Mouse (Mus musculus) frontal cortex, adult 2 months (tissue): ENCODE measurements around the gene Arglu1. TPM values are rescaled to one million over a fixed set of nuclear protein-coding genes. Genes with fewer than 3 reads are reported as not detected.

Experiments
- DNase-seq, 2 experiments: peaks; one replicate each; pipeline ENCODE4 v3.0.0; 2022; ENCODE audit warnings: low spot score in 1 of 2; ENCODE audit errors: extremely low spot score in 1 of 2
- polyA plus RNA-seq: library from polyadenylated mRNA; depleted of rRNA; stranded (reverse); fragments of >200 nt; gene quantifications from 2 replicates; pipeline ENCODE4 v1.2.3, GENCODE M21; 2012; rRNA removed

The Arglu1 gene
- polyA plus RNA-seq, result 168 and 212 TPM in 2 replicates

DNA sequence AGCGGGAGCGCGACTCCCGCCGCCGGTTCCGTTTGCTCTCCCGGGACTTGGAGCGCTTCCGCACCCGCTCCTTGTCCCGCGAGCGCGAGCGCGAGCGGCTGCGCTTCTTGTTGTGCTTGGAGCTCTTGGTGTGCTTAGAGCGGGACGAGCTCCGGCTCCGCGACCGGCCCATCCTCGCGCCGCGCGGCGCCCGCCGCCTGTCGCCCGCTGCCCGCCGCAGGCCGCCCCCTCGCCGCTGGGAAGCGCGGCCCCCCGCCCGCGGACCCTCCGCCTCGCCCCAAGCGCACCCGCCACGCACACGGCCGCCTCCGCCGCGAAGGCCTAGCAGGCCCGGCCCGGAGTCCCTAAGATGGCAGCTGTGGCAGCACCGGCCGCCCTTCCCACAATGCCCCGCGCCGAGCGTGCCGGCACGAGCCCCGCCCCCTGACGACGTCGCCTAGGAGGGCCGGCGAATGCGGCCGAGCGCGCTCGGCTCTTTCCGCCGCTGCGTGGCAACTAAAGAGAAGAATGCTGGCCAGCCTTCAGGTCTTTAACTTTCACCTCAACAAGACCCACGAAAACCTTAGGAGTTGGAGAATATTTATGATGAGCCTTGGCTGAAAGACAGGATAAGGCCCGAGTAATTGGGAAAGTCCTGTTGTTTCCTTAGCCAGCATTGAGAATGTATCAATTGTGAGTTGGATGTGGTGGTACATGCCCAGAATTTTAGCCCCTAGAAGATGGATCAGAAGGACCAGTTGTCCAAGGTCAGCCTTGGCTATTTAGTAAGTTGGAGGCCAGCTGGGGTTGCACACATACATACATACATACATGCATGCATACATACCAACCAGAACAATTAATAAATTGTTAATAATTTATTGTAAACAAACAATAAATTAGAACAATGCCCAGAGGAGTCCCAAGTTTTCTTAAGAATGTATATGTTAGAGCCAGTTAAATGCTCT is at the start of gene Arglu1:
Arglu1 (minus strand) TSS at position 376 of the 947 bp plus-strand sequence.
- peak; percentile 87 to 96 for DNase-seq

DNA sequence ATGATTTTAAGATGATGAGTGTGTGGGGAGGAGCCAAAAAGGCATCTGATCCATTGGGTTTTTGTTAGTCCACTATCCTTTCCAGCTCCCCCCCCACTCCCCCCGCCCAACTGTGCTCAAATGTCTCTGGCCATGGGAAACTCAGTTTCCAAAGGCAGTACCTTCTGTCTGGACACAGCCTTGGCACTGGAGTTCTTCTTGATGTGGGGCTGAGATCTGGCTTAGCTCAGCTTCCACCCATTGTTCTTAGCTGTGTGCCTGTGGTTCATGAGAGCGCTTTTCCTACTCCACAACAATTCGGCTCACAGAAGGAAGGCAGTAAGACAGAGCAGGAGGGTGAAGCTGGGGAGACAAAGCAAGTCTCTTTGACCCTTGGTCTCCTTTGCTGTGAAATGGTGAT is 47.0 kb upstream of the Arglu1 start:
- DNase-seq, result no peak

DNA sequence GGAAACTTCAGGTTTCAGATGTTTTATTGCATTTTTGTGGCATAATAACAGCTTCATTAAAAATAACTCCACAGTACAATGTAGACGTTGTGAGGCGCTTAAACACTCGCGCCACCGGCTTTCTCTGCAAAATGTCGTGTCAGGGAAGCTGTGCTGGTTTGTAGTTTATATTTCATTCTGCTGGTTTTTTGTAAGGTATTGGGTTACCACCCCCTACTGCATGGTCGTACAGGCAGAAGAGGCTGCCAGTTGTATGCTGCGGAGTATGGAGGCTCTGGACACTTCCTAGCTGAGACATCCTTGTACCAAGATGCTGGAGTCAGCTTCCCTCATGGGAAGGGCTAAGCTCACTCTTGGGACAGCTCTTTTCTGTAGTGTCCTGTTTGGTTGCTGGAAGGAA is 46.5 kb upstream of the Arglu1 start:
- no peak for DNase-seq

DNA sequence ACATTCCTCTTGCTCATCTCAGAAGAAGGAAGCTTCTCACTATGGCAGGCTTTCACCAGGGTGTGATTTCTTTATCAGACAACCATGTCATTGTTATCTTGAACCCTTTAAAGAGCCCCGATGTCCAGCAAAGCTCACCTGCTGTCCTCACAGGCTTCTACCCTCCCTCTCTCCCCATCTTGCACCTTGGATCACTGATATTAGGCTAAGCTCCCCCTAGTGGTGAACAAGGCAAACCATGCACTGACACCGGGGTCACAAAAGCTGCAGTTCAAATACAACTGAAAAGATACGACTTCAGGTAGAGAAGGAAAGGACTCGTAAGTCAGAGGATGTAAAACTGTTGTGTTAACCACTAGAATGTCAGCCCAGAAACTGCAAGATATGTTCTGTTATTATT is 43.5 kb upstream of the Arglu1 start:
- peak in 1 of 2 experiments; percentile 12 for DNase-seq

DNA sequence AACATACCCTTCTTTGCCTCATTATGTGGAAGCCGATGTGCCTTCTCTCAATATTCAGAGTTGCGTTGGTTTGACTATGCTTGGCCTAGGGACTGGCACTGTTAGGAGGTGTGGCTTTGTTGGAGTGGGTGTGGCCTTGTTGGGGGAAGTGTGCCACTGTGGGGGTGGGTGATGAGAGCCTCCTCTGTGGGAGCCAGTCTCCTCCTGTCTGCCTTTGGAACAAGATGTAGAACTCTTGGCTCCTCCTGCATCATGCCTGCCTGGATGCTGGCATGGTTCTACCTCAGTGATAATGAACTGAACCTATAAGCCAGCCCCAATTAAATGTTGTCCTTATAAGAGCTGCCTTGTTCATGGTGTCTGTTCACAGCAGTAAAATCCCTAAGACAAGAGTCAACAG is 38.3 kb upstream of the Arglu1 start:
- DNase-seq, result no peak

DNA sequence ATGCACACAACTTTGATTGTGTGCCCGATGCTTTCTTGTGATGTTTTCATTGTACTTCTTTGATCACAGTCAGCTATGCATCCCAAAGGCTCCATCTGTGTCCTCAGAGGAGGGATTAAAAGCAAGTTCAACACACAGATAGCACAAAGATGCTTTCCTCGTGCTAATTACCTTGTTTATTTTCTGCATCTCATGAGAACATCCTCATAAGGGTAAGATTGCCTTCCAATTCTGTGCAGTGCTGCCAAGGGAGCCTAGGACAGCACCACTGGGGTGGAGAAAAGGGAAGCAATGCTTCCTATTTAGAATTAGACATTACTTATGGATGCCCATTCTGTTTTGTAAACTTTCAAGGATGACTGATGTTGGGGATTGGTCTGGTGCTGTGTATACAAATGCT is 36.2 kb upstream of the Arglu1 start:
- DNase-seq, result no peak

DNA sequence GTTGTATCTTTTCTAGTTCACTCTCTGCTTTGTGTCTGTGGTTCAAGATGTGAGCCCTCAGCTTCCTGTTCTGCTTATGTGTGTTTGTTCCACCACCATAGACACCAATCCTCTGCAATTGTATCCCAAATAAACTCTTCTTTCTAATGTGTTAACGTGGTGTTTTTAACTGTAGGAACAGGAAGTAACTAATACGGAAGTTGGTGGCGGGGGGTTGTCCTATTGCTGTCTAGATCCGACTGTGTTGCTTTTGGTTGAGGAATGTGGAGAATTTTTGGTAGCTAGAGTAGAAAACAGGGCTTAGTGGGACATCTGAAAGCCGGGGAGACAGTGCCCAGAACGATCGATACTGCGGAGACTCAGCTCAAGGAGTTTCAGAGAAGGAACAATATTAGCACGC is 14.5 kb upstream of the Arglu1 start:
- no peak for DNase-seq

DNA sequence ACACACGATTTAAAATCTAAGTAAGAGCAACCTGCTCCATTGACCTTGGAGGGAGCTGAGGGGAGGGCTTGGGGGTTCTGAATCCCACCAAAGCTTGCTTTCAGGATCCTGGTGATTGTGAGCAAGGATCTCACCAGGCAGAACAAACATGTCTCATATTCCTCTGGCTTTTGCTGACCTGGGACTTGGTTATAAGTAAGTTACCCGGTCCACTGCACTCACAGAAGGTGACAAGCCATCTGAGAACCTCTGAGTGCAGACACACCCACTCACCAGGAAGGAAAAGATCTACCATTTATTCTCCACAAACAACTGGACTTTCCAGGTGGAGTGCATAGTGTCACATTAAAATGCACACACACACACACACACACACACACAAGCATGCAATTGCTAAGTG is 13.3 kb upstream of the Arglu1 start:
- no peak for DNase-seq

DNA sequence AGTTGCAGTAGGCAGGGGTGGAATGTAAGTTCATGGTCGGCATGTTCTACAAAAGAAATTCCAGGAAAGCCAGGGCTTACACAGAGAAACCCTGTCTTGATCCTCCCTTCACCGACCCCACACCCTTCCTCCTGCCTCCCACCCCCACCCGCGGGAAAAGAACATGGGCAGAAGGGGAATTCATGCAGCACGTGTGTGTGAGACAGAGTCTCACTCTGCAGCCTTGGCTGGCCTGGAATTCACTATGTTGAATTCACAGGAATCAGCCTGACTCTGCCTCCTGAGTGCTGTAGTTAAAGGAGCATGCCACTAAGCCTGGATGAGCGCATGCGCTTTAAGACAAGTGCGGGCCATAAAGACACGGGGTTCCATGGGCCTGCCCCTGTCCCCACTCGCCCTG is 10.5 kb upstream of the Arglu1 start:
- no peak for DNase-seq

DNA sequence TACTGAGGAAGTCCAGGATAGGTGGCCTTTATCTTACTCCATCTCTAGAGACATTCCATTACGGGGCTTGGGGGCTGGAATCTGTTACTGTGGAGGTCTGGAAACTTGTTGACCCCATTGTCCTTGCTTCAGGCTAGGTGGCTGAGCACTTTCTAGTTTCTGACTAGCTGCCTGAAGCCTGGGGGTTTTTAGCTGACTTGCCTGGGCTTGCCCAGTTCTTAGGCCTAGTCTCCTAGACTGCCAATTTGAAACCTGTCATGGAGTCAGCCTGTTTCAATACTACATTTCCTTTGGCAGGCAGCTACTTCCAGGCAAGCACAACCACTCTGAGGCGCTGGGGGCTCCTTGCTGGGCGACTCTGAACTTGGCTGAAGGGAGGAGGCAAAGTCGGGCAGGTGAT is 9.9 kb upstream of the Arglu1 start:
- DNase-seq, result no peak

DNA sequence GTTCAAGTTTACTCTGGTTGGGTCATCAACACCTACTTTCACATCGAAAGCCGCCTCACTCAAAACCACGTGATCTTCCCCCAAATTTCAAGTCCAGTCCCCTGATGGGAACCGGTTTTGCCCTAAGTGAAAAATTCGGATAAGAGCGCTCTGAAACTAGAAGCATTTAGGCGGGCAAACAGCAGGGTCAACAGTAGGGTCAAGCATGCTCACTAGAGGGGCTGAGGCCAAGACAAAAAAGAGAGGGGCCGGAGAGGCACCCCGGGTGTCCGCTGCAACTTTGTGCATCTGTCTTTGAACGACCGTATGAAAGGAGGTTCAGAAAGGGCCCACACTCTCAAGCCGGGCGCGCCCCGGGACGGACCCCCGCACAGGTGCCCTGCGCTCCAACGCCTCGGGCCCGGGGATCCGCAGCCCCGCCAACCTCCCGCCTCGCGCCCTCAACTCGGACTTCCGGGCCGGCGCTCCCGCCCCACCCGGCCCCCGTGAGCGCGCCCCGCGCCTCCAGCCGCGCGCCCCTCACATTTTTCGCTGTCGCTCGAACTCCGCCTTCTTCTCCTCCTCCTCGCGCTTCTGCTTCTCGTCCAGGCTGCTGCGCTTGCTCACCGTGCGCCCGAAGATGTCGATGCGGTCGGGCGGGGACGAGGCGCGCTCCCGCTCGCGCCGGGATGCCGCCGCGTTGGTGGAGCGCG is 721 bp downstream of the Arglu1 start:
- DNase-seq, result peak in 1 of 2 experiments; percentile 67

DNA sequence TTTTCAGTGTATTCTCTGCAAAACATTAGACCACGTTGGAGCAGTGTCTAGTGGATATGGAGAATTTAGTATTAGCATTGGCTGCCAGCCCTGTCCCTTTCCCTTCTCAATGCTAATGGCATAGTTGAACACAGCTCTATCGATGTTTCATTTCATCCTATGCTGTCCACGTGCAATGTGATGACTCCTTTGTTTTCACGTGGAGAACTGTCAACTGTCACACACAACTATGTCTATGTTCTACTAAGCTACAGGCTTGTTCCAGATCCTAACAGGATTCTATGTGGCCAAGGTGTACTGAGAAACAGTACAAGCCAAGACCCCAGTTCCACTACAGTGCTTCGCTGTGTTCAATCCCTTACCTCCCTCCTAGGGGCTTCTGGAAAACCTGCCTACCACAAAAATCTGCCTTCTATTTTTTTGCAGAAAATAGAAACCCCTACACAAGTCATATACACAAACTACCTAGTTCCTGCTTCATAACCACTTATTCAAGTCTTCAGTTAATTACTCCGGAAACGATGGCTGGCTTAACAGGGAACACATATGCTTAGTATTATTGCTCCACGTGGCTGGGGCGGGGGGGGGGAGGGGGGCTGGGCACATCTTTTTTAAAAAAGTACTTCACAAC is 1.4 kb downstream of the Arglu1 start:
- no peak for DNase-seq

DNA sequence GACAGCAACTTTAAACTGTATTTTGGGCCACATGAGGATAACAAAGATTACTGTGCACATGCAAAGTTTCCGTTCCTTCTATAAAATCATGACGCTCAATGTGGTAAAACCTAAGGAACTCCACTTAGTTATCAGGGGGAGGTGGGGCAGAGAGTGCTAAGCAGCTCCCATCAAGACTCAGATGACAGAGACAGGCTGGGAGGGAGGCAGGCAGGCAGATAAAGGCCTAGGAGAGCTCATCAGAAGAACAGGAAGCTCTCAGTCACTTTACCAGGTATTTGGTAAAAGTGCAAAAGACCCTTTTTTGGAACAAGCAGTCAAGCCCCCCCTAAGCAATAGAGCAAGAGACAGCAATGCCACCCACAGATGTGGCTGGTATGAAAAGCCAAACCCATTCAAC is 4.8 kb downstream of the Arglu1 start:
- no peak for DNase-seq

DNA sequence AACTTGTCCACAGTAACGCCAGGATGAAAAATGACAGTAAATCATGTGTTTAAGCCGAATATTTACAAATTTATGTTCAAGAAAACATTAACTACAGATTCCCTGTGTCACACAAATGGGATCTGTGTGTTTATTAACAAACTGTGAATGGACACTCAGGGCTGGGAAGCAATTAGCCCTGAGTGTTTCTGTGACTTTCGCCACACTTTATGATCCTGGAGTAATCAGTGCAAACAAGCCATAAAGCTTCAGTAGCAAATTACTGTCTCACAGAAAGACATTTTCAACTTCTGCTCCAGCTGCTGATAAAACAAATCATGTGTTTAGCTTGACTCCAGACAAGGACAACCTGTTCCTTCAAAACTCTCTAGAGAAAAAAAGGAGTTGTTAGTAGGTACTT is 7.6 kb downstream of the Arglu1 start:
- no peak for DNase-seq

DNA sequence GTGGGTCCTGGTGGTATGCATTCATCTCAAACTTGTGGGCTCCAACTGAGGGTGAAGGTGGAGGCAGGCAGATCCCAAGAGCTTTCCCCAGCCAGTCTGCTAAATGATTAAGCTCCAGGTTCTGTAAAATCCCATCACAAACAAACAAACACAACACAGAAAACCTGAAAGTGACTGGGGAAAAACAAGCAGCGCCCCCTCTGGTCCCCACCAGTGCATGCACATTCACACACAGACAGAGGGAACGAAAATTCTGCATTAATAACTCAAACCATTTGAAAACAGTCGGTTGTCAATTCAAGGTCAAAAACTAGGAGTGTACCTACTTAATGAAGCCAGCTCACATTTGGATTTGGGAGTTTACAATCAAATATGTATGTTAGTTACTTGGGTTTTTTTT is 12.1 kb downstream of the Arglu1 start:
- no peak for DNase-seq

DNA sequence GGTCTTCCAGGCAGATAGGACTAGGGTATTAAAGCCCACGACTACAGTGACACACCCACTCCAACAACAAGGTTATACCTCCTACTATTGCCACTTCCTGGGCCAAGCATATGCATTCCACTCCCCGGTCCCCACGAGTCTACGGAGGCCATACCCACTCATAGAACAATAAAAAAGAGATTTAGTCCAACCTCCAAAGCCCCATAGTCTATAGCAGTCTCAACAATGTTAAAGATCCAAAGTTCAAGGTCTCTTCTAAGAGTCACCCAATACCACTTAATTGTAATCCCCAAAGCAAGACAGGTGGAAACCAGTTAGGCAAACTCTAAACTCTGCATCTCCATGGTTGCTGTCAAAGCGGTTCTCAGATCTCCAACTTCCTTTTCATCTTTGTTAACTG is 15.5 kb downstream of the Arglu1 start:
- no peak for DNase-seq

DNA sequence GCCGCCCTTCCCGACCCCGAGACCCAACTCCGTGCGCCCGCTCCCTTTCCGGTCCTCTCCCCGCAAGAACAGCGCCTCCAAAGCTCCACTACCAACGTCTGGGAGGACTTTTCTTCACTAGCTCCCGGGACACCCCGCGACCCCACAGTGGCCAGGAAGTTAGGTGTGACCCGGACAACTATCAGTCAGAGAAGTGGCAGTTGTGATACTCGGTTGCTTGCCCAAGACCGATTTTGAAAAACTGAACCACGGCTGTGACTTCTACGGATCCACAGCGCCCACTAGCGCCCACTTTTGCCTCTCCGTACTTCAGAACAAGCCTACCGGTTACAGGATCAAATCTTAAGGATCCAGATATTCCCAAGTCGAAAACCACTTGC is 28.6 kb downstream of the Arglu1 start:
- peak; percentile 84 to 97 for DNase-seq

DNA sequence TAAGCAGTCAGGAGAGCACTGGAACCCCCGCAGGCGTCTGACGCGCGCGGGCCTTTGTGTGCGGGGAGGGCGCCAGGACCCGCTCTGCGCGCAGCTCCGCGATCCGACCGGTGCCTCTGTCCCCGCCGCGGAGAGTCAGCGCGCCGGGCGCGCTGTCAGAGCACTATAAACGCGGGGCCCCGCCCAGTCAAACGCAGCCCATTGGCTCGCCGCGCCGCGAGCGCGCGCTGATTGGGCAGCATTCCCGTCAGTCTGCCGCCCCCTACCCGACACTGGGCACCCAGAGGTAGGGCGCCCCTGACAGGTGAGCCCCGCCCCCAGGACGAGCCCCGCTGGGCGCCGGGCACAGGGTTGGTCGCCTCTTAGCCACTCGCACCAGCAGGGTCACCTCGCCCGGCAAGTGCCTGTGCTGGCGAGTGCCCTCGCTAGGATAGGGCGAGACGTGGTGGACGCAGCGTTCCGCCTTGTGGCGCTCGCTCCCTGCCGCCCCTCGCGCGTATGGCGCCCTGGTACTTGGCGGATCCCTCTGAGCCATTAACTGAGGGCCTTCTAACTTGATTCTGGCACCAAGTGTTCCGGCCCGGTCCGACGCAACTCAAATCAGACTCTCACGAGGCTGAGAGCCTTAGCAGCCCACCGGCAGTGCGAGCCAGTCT is 29.1 kb downstream of the Arglu1 start, which contains the start of gene Efnb2:
Efnb2 (minus strand) TSS at position 140 of the 656 bp plus-strand sequence.
- peak; percentile 93 to 98 for DNase-seq

DNA sequence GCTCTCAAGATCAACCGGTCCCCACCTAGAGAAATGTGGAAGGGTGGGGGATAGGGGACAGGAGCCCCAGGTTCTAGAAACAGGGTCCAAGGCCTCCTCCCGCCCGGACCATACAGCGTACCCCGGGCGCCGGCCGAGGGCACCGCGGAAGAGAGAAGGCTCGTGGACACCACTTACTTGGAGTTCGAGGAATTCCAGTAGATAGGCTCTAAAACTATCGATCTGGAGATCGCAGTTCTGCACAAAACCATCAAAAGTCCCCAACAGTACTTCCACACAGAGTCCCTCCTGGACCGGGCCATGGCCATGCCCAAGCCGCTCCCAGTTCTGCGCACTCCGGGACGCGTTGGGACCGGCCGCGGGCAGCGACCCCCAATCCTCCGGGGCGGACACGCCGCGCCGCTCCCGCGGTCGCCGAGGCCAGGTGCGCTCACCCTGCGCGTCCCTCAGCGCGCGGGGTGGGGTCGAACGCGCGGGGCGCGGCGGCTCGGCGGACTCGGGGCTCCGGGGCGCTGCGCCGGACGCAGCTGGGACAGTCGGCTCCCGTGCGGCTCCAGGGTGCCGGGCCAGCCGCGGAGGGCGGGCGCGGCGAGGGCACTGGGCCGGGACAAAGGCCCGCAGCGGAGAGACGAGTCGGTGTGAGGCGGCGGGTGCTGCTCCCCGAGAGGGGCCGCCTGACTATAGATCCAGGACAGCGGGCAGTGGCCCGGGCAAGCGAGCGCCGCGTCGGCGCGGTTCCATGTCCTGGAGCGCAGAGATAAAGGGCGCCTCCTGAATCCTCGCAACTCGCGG is 29.8 kb downstream of the Arglu1 start:
- DNase-seq, result no peak
